Mouse (Mus musculus): Measurements from ENCODE around the gene Tnfsf10. TPM values are rescaled to one million over a fixed set of nuclear protein-coding genes. Genes with fewer than 3 reads are reported as not detected.
"Not testable (repeated sequence)": the region's sequence is repeated elsewhere in the genome, so short reads cannot be mapped to it uniquely, and the experiment has no call there.

The Tnfsf10 gene
- 1 to 10 TPM in 1 of 2 experiments, under 1 TPM in 1; 0.94 to 1.6 TPM for total RNA-seq (2021)

DNA sequence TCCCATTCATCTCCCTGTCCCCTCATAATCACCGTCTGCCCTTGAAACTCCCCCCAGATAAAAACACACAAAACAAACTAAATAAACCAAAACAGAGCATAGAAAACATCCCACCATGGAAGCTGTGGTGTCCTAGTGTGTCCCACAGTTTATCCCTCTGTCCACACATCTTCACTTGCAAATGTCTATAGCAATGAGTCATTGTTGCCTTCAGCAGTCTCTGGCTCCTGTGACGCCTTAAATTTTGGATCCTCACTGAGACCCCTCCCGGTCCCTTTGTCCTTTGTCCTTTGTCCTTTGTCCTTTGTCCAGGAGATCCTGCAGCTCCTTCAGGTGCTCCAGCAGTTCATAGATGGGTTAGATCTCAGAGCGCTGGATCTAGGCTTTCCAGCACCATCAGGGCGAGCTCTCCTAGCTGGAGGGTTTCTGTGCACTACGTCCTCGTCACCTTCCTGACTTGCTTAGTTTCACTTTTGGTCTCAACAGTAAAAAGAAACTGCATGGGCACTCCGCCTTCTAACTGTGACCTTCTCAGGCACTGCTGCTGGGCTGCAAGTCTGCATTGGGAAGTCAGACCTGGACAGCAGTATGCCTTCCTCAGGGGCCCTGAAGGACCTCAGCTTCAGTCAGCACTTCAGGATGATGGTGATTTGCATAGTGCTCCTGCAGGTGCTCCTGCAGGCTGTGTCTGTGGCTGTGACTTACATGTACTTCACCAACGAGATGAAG lies at the start of gene Tnfsf10:
Gene Tnfsf10 (plus strand): TSS at position 470 of the 729 bp plus-strand sequence.
- no peak for DNase-seq (ENCODE audit: extremely low spot score in 1 of 2, low spot score in 2 of 2)
- intact Hi-C loops (cut with DNase I): no loop called here

DNA sequence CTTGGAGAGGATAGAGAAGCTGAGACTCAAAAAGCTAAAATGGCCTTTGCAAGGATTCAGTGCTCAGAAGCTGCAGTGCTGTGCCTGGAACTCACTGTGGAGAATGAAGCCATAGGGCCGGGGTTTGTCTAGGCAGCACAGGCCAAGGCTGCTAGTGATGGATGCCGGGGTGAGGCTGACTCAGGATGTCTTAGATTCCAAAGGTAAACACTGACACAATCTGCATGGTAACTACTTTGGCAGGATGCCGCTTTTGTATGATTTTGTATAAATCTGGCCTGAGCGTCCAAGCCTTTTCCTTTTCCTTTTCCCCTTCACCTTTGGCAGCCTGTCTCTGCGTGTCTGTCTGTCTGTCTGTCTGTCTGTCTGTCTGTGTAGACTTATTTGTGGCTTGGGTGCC lies 49.5 kb upstream of the Tnfsf10 start:
- DNase-seq (ENCODE audit: extremely low spot score in 1 of 2, low spot score in 2 of 2): peak in 1 of 2 experiments; percentile 64
- intact Hi-C loops (cut with DNase I): no loop called here

DNA sequence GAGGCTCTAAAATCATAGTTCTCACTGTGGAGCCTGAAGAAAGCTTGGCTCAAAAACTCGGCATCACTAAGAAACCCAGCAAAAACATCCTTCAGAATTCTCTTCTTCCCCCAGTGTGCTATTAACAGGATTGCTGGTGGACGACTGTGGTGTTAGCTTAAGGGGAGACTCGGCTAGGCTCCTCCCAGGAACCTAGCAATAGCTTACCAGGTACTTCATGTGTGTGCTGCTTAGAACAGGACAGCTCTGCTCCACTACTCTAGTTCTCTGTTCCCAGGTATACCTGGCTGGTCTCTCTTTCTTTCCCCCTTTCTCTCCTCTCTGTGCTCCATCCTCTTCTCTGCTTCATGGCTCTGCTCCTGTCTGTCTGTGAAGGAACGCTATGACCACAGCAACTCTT lies 48.9 kb upstream of the Tnfsf10 start:
- no peak for DNase-seq (ENCODE audit: extremely low spot score in 1 of 2, low spot score in 2 of 2)
- intact Hi-C loops (cut with DNase I): no loop called here

DNA sequence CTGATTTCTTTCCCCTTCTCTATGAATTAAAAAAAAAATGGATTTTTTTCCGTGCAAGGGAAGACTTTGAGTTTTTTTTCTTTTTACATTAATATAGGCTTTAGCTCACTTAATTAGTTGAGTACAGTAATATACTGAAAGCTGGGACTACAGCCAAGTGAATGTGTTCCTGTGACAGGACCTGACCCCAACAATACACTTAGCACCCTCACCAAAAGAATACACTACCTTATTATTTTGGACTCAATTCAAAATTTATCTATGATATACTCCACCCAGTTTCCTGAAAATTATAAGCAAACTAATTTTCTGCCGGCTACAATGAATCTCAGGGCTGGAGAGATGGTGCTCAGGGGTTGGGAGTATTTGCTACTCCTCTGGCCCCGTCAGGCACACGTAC lies 47.7 kb upstream of the Tnfsf10 start:
- intact Hi-C loops (cut with DNase I): no loop called here
- no peak for DNase-seq (ENCODE audit: extremely low spot score in 1 of 2, low spot score in 2 of 2)

DNA sequence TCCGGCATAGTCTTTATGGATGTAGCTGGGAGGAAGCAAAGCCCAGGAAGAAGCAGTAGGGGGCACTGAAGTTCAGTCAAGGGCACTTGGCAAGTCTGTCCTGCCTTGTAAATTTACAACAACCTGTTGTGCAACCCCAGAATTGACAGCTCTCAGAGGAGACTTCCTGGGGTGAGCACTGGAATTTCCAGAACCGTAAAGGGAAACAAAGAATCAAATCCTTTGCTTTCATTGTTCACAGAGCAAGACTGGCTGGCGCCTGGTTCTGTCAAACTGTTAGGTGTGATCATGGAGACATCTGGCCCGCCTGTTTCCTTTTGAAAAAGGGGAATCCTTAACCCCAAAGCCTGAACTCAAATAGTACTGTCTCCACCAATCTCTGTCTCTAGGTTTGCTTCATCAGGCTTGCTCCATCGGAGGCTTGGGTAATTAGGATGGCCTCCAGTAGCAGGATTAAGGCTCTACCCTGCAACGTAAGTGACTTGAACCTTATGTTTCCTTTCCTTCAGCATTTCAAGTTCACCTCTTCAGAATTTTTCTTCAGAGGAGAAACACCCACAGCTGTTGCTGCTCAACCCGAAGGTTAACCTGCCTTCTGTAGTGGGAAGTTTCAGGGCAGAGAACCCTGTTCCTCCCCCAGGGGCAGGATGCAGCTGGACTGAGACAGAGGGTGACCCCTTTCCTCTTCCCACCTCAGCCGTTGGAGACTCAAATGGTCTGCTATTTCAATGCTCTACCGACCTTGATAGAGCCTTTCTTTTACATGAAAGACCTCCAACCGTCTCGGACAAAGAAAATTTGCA lies 46.5 kb upstream of the Tnfsf10 start:
- DNase-seq (ENCODE audit: extremely low spot score in 1 of 2, low spot score in 2 of 2): peak in 1 of 2 experiments; percentile 67
- intact Hi-C loops (cut with DNase I): no loop called here

DNA sequence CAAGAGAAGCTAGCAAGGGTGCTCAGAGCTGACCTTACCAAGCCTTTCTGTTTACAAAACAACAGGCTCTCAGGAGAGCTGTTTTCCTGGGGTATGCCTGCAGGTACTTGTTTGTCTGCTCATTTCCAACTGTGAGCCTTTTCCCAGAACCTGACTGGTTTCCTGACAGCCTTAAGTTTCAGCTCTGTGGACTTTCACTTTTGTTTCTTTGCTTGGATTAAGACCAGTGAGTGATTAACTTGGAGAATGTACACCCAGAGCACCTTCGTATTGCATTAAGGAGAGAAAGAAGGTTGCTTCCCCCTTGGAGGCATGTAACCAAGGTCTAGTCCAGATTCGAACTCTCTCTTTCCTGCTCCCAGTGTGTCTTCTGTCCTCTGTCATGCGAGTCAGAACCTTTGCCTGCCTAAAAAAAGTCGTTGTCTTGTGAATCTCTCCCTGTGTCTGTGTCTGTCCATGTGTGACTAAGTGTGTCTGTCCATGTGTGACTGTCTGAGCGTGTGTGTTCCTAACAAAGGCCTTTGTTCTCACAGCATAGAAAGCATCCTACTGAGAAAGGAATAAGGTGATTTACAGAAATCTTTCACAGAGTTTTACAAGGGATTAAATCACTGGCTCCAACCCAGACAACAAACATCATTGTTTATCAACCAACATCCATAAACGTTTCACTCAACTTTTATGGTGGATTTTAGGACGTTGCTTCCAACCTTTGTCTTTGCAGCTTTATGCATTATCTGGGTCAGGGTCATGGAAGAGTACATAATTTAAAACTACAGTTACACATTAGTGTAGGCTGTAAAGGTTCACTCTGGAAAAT lies 43.7 kb upstream of the Tnfsf10 start:
- no peak for DNase-seq (ENCODE audit: extremely low spot score in 1 of 2, low spot score in 2 of 2)
- intact Hi-C loops (cut with DNase I): no loop called here

DNA sequence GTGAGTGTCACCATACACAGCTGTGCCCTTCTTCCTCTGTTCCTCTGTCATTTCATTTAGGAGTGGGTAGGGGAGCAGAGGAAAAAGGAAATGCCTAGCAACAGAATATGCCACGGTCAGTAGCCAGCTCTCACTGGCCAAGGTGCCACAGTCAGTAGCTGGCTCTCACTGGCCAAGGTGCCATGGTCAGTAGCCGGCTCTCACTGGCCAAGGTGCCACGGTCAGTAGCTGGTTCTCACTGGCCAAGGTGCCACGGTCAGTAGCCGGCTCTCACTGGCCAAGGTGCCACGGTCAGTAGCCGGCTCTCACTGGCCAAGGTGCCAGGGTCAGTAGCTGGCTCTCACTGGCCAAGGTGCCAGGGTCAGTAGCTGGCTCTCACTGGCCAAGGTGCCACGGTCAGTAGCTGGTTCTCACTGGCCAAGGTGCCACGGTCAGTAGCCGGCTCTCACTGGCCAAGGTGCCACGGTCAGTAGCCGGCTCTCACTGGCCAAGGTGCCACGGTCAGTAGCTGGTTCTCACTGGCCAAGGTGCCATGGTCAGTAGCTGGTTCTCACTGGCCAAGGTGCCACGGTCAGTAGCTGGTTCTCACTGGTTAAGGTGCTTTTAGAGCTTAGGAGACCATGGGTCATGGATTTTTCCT lies 37.4 kb upstream of the Tnfsf10 start:
- DNase-seq (ENCODE audit: extremely low spot score in 1 of 2, low spot score in 2 of 2); intact Hi-C loops (cut with DNase I): not testable (repeated sequence)

DNA sequence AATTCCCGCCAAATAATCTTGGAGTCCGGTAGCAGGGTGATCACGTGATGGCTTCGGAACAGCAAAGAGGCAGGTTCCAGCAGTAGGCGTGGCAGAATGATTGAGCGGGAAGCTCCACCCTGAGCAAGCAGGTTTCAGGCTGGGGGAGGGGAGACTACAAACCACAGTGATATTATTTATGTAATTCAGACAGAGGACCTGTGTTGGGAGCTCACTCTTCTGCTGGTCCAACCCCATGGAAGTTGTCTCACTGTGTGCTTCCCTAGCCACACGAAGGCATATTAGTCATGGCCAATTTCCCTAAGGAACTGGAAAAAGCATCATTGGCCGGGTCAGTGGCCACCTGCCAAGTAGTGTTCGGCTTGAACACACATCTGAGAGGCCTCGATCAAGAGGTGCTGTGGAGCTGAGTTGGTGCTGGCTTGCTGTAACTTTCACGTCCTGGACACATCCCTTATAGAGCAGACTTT lies 36.5 kb upstream of the Tnfsf10 start:
- DNase-seq (ENCODE audit: extremely low spot score in 1 of 2, low spot score in 2 of 2): peak in 1 of 2 experiments; percentile 38
- intact Hi-C loops (cut with DNase I): no loop called here

DNA sequence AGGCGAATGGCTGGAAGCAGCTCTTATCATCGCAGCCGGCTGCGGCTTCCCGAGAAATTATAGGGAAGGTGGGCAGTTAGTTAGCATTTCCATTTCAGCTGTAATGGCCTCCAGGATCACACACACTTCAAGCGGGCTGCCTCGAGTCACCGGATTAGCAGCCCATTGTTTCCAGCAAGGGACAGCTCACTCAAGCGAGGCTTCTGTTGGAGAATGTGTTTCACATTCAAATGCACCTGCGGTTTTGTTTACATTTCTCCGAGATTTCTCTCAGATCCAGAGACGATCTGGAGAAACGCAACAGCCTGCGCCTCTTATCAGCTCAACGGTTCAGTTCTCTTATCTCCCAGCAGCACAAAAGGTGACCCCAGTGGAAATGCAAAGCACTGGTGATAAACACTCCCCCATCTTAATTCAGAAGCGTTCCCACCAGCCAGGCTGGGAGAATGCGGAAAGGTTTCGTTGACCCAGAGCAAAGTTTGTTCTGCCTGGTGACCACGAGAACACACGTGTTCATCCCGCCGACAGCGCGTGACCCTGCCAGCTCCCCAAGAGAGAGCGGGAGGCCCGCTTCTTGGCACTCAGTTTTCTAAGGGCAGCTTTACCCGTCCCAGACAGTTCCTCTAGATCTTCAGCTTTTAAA lies 33.6 kb upstream of the Tnfsf10 start:
- intact Hi-C loops (cut with DNase I): no loop called here
- peak; percentile 11 to 33 for DNase-seq (ENCODE audit: extremely low spot score in 1 of 2, low spot score in 2 of 2)

DNA sequence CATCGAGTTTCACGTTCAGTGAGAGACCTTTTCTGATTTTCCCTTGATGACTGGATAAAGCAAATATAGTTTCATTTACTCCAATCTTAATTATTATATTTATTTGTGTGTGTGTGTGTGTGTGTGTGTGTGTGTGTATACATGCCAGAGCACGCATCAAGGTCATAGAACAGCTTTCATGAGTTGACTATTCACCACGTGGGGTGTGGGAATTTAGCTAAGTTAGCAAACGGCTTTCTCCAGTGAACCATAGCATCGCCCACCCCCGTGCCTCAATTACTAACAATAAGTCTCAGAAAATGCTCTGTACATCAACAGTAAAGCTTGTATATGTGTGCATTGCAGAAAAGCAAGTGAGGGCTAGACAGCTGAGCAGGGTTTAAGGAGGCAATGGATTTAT lies 33.0 kb upstream of the Tnfsf10 start:
- DNase-seq (ENCODE audit: extremely low spot score in 1 of 2, low spot score in 2 of 2): no peak
- intact Hi-C loops (cut with DNase I): no loop called here

DNA sequence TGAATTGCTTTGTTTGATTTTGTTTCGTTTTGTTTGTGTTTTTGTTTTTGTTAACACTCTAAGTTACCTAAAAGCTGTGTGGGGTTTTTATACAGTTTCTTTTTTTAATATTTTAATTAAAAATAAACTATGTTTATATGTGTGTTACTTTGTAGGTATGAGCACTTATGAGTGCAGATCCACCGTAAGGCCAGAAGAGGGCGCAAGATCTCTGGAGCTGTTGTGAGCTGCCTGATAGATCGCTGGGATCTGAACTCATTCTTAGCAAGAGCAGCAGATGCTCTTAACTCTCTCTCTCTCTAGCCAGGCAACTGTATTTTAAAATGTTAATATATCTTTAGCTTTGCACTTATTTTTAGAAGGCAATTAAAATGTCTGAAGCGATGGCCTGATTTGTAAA lies 32.6 kb upstream of the Tnfsf10 start:
- intact Hi-C loops (cut with DNase I): no loop called here
- DNase-seq (ENCODE audit: extremely low spot score in 1 of 2, low spot score in 2 of 2): peak in 1 of 2 experiments; percentile 9

DNA sequence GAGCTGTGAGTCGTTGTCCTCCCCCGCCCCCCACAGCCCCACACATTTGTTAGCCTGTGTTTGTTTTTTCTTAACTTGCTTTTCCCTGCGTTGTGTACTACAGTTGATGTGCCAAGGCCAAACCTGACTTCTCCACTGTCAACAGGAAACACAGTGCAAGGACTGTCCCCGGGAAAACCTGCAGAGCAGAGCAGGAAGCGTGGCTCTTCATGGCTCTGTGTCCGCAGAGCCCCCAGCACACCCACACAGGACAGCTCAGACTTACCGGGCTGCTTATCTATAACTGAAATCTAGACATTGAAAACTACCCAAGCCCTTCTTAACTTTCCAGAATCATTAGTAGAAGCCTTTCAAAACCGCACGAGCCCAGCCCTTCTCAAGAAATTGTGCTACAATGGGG lies 31.8 kb upstream of the Tnfsf10 start:
- peak in 1 of 2 experiments; percentile 51 for DNase-seq (ENCODE audit: extremely low spot score in 1 of 2, low spot score in 2 of 2)
- intact Hi-C loops (cut with DNase I): no loop called here

DNA sequence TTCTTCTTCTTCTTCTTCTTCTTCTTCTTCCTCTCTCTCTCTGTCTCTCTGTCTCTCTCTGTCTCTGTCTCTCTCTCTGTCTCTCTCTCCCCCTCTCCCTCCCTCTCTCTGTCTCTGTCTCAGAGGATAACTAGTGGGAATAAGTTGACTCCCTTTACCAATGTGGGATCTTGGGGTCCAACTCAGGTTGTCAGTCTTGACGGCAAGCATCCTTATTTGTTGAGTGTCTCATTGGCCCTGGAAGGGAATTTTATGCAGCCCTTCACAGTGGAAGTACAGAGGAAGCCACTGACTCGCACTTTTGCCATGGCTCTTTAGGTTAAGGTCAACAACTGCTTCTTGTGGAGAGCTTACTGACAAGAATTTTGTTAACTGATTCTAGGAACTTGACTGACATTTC lies 28.5 kb upstream of the Tnfsf10 start:
- intact Hi-C loops (cut with DNase I): no loop called here

DNA sequence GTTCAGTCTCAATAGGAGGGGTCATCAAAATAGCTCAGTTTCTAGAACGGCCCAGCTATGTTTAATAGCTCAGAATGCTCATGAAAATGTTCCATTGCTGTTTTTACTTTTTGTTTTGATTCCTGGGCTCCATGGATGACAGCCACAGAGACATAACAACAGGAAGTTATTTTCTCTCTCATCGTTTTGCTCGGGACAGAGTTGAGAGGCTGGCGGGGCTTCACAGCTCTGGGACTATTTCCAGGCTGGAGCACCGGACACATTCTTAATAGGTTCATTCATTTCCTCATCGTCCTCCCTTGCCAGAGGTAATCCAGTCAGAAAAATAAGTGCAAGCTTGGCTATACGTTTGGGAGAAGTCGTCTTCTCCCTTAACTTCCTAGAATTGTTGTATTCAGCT lies 27.9 kb upstream of the Tnfsf10 start:
- no peak for DNase-seq (ENCODE audit: extremely low spot score in 1 of 2, low spot score in 2 of 2)
- intact Hi-C loops (cut with DNase I): no loop called here

More for the DNA sequence above, 28.5 kb upstream of the Tnfsf10 start:
- DNase-seq (ENCODE audit: extremely low spot score in 1 of 2, low spot score in 2 of 2): no peak

DNA sequence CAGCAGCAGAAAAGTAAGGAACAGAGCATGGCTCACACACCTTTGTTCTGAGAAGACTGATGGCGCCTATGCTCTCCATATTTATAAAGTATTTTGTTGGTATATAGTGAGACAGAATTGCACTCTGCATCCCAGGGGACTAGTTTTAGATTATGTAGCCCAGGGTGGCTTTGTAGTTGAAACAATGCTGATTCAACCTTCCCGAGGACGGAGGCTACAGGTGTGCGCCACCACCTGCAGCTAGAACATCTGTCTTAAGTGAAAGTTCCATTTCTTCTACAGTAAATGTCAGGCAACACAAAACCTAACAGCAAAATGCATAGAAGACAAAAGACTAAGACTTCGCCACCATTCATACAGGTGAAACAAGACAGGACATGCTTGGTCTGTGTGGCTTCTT lies 26.5 kb upstream of the Tnfsf10 start:
- intact Hi-C loops (cut with DNase I): no loop called here

DNA sequence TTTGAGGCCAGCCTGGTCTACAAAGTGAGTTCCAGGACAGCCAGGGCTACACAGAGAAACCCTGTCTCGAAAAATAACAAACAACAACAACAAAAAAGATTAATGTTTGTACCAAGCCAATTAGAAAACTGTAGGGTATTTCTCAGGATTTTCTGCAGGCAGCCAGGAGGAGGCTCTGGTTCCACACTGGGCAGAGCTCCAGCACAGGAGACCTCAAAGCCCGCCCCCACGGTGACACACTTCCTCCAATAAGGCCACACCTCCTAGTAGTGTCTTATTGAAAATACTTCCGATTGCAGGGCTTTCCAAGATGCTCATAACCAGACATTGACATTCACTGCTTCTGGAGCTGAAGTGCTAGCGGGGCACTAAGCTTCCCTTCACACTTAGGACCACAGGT lies 25.9 kb upstream of the Tnfsf10 start:
- DNase-seq (ENCODE audit: extremely low spot score in 1 of 2, low spot score in 2 of 2); intact Hi-C loops (cut with DNase I): not testable (repeated sequence)

More for the DNA sequence above, 26.5 kb upstream of the Tnfsf10 start:
- no peak for DNase-seq (ENCODE audit: extremely low spot score in 1 of 2, low spot score in 2 of 2)

DNA sequence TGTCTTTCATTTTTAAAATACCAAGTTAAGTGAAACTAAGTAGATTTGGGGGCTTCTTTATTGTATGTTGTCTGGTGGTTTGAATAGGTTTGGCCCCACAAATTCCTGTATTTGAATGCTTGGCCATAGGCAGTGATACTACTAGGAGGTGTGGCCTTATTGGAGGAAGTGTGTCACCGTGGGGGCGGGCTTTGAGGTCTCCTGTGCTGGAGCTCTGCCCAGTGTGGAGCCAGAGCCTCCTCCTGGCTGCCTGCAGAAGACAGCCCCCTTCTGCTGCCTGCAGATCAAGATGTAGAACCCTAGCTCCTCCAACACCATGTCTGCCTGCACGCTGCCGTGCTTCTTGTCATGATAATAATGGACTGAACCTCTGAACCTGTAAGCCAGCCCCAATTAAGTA lies 25.4 kb upstream of the Tnfsf10 start:
- intact Hi-C loops (cut with DNase I); DNase-seq (ENCODE audit: extremely low spot score in 1 of 2, low spot score in 2 of 2): not testable (repeated sequence)

DNA sequence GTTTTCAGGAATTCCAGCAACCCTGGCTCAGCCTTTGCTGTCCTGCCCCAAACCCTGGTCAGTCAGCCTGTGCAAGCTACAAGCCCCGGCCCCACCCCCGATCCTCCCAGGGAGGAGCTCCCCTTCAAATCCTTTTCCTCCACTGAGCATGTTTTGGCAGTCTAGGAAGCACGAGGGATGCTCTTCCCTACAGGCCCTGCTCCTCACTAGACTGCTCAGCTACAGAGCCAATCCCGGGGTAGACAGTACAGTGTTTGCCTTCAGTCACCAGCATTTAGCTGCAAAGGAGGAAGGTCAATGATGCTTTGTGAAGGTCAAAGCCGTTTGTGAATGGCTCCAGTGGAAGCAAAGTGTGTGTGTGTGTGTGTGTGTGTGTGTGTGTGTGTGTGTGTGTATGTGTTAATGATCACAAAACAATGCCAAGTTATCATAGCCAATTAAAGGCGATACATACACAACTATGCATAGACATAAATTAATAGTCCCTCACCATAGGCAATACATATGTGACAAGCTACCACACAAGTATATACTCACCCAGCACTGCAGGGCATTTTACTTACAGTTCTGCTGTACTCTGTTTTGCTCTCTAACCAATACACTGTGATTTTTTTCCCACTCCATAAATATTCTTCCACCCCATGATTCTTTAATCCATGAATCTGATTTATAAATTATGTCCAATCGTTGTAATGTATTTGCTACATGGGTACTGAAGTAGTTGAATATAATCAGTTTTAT lies 23.0 kb upstream of the Tnfsf10 start:
- no peak for DNase-seq (ENCODE audit: extremely low spot score in 1 of 2, low spot score in 2 of 2)
- intact Hi-C loops (cut with DNase I): no loop called here

All from left cerebral cortex, postnatal 10 days (tissue).